In genomic region chr16:90007391-90007977, GRCm38 (mm10) we compare ENCODE assay signal across 20 mouse cellular contexts.
DNase-seq lines count a peak whose midpoint lies in the region; ATAC-seq lines count a peak whose summit lies in the region.
"Had no signal": no experiment of that assay in that cellular context is flagged by ENCODE, and none has a peak within 500 bp of the region (broad histone marks: within the 10 kb centered on the region; RNA-seq: fewer than 3 reads in every experiment).

No protein-coding gene starts in this region.

- 45% methylated on average over 13 of the region's 13 CpGs for WGBS in limb, embryonic 12.5 days
- 85% methylated on average over 13 of the region's 13 CpGs for WGBS in limb, embryonic 10.5 days
- WGBS in embryonic facial prominence, embryonic 15.5 days: 48% methylated on average over 13 of the region's 13 CpGs
- WGBS in limb, embryonic 13.5 days: 23% methylated on average over 13 of the region's 13 CpGs
- 68% methylated on average over 13 of the region's 13 CpGs for WGBS in stomach, embryonic 16.5 days

- 0 out of 2 replicates have a peak, but pooled peaks cover 3% of the 10 kb centered on the region for H3K9me3 ChIP-seq in limb, embryonic 12.5 days
- H3K9me3 ChIP-seq in limb, embryonic 10.5 days (replicated peaks): no peaks in the 10 kb centered on the region
- H3K9me3 ChIP-seq in embryonic facial prominence, embryonic 15.5 days (replicated peaks): no peaks in the 10 kb centered on the region
- H3K9me3 ChIP-seq in limb, embryonic 13.5 days: no peaks in the 10 kb centered on the region
- no peaks in the 10 kb centered on the region for H3K9me3 ChIP-seq in stomach, embryonic 16.5 days (replicated peaks; ENCODE audit: control insufficient read depth, low read length)
- H3K9me3 ChIP-seq: forebrain, embryonic 15.5 days; heart, embryonic 10.5 days; heart, embryonic 15.5 days had no signal

- peaks cover 24% of the 10 kb centered on the region for H3K4me1 ChIP-seq in limb, embryonic 12.5 days (replicated peaks)
- H3K4me1 ChIP-seq in limb, embryonic 10.5 days: peaks cover 15% of the 10 kb centered on the region
- H3K4me1 ChIP-seq in embryonic facial prominence, embryonic 15.5 days: peaks cover 32% of the 10 kb centered on the region
- H3K4me1 ChIP-seq in limb, embryonic 13.5 days: peaks cover 48% of the 10 kb centered on the region
- no peaks in the 10 kb centered on the region for H3K4me1 ChIP-seq in stomach, embryonic 16.5 days (ENCODE audit: control insufficient read depth, insufficient read depth, low read length)

- no peak overlapping the region for H3K4me2 ChIP-seq in limb, embryonic 12.5 days
- peak overlapping the region; percentile 3; the same call in 1 of the 2 replicates for H3K4me2 ChIP-seq in embryonic facial prominence, embryonic 15.5 days (replicated peaks)
- peak overlapping the region; percentile 31 for H3K4me2 ChIP-seq in limb, embryonic 13.5 days (replicated peaks)
- H3K4me2 ChIP-seq in stomach, embryonic 16.5 days (ENCODE audit: low read depth, low read length): no peak overlapping the region
- H3K4me2 ChIP-seq: forebrain, embryonic 15.5 days; heart, embryonic 15.5 days; hindbrain, embryonic 14.5 days had no signal

- H3K27ac ChIP-seq in limb, embryonic 12.5 days: peak overlapping the region; percentile 84
- no peak overlapping the region for H3K27ac ChIP-seq in limb, embryonic 10.5 days
- H3K27ac ChIP-seq in embryonic facial prominence, embryonic 15.5 days (replicated peaks): peak overlapping the region; percentile 56; the same call in 1 of the 2 replicates
- H3K27ac ChIP-seq in limb, embryonic 13.5 days: no peak overlapping the region
- H3K27ac ChIP-seq in stomach, embryonic 16.5 days (ENCODE audit: low read length): peak overlapping the region; percentile 29; the same call in 1 of the 2 replicates
- H3K27ac ChIP-seq: forebrain, embryonic 15.5 days; heart, embryonic 10.5 days; heart, embryonic 15.5 days; hindbrain, embryonic 14.5 days had no signal

- ATAC-seq in limb, embryonic 12.5 days (ENCODE audit: insufficient number of reproducible peaks, insufficient read depth, low FRiP score, low TSS enrichment, low read depth): peak; percentile 9; the same call in 1 of the 2 replicates
- peak; percentile 53; the same call in 1 of the 2 replicates for ATAC-seq in embryonic facial prominence, embryonic 15.5 days (ENCODE audit: insufficient number of reproducible peaks, low FRiP score, low TSS enrichment, low read depth)
- peak; percentile 55; the same call in 1 of the 2 replicates for ATAC-seq in limb, embryonic 13.5 days (ENCODE audit: low FRiP score, low read depth)
- no peak for ATAC-seq in stomach, embryonic 16.5 days (ENCODE audit: insufficient read depth, low FRiP score)
- ATAC-seq: CD4-positive, CD25-positive, alpha-beta regulatory T cell, adult 4 months; forebrain, embryonic 15.5 days had no signal

- H3K36me3 ChIP-seq in limb, embryonic 12.5 days: peaks cover 12% of the 10 kb centered on the region; the same call in 1 of the 2 replicates
- peaks cover 24% of the 10 kb centered on the region for H3K36me3 ChIP-seq in limb, embryonic 10.5 days
- no peaks in the 10 kb centered on the region for H3K36me3 ChIP-seq in embryonic facial prominence, embryonic 15.5 days
- H3K36me3 ChIP-seq in limb, embryonic 13.5 days: peaks cover 6% of the 10 kb centered on the region; the same call in 1 of the 2 replicates
- no peaks in the 10 kb centered on the region for H3K36me3 ChIP-seq in stomach, embryonic 16.5 days (ENCODE audit: control insufficient read depth, insufficient read depth, low read length)
- H3K36me3 ChIP-seq: forebrain, embryonic 15.5 days; G1E; heart, embryonic 15.5 days had no signal

- H3K4me3 ChIP-seq in limb, embryonic 12.5 days (replicated peaks): no peak overlapping the region
- H3K4me3 ChIP-seq in limb, embryonic 10.5 days: no peak overlapping the region
- no peak overlapping the region for H3K4me3 ChIP-seq in embryonic facial prominence, embryonic 15.5 days (replicated peaks)
- H3K4me3 ChIP-seq in limb, embryonic 13.5 days: no peak overlapping the region
- H3K4me3 ChIP-seq in stomach, embryonic 16.5 days (replicated peaks; ENCODE audit: low read length): no peak overlapping the region
- H3K4me3 ChIP-seq: forebrain, embryonic 15.5 days; heart, embryonic 10.5 days; heart, embryonic 15.5 days had no signal

- H3K27me3 ChIP-seq in limb, embryonic 12.5 days: no peaks in the 10 kb centered on the region
- no peaks in the 10 kb centered on the region for H3K27me3 ChIP-seq in limb, embryonic 10.5 days (ENCODE audit: low read depth, poor library complexity, severe bottlenecking)
- H3K27me3 ChIP-seq in embryonic facial prominence, embryonic 15.5 days: no peaks in the 10 kb centered on the region
- H3K27me3 ChIP-seq in limb, embryonic 13.5 days: no peaks in the 10 kb centered on the region
- H3K27me3 ChIP-seq in stomach, embryonic 16.5 days (ENCODE audit: control insufficient read depth, insufficient read depth, low read length): no peaks in the 10 kb centered on the region
- H3K27me3 ChIP-seq: forebrain, embryonic 15.5 days; heart, embryonic 15.5 days had no signal

- no peak for DNase-seq in limb, embryonic 10.5 days (ENCODE audit: low spot score)
- no peak for DNase-seq in gastrocnemius, adult 18-20 months (ENCODE audit: low spot score)
- no peak for DNase-seq in embryo, embryonic 9.5 days (ENCODE audit: extremely low spot score)
- DNase-seq: adrenal gland, adult 8-10 months; adrenal gland, postnatal 36 days; cerebellum, adult 2 months; cerebellum, postnatal 10 days; gastrocnemius, postnatal 10 days; heart, adult 18-20 months; heart, postnatal 14 days had no signal

- no peak overlapping the region for H3K9ac ChIP-seq in limb, embryonic 12.5 days (replicated peaks)
- H3K9ac ChIP-seq in embryonic facial prominence, embryonic 15.5 days: no peak overlapping the region
- no peak overlapping the region for H3K9ac ChIP-seq in limb, embryonic 13.5 days
- no peak overlapping the region for H3K9ac ChIP-seq in stomach, embryonic 16.5 days (ENCODE audit: low read length)
- H3K9ac ChIP-seq: forebrain, embryonic 15.5 days; heart, embryonic 15.5 days; hindbrain, embryonic 14.5 days had no signal

Comparison
In these comparisons a context has a peak if more than half of its experiments do, and no peak if none do; other contexts are left out.
1. H3K27ac ChIP-seq: peak in limb, embryonic 12.5 days (single experiment), embryonic facial prominence, embryonic 15.5 days (single experiment) and stomach, embryonic 16.5 days (single experiment); none in limb, embryonic 10.5 days (single experiment) and limb, embryonic 13.5 days (single experiment).
2. H3K4me2 ChIP-seq: peak in embryonic facial prominence, embryonic 15.5 days (single experiment) and limb, embryonic 13.5 days (single experiment); none in limb, embryonic 12.5 days (single experiment) and stomach, embryonic 16.5 days (single experiment).